Mouse (Mus musculus) frontal cortex, adult (tissue): Measurements from ENCODE around the gene Cwc22.

Experiments
- ATAC-seq: cut with Nextera tagmentation; 2 replicates; pipeline ENCODE4 v1.9.2; 2017; ENCODE audit warnings: mild to moderate bottlenecking, moderate library complexity, mixed read lengths; ENCODE audit not compliant: low TSS enrichment

Gene Cwc22

DNA sequence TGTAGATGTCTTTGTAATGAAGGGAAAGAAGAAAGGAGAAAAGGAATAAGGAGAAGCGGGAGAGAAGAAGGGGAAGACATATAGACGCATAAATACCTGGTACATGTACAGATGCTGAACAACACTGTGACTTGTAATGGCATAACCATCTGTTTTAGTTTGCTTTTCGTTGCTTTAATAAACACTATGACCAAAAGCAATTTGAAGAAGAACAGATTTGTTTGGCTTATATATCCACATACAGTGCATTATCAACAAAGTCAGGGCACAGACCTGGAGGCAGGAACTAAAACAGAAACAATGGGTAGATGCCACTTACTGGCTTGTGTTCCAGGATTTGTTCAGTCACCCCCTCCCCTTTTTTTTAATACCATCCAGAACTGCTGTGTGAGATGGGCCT lies 24.4 kb upstream of the Cwc22 start:
- no peak for ATAC-seq

DNA sequence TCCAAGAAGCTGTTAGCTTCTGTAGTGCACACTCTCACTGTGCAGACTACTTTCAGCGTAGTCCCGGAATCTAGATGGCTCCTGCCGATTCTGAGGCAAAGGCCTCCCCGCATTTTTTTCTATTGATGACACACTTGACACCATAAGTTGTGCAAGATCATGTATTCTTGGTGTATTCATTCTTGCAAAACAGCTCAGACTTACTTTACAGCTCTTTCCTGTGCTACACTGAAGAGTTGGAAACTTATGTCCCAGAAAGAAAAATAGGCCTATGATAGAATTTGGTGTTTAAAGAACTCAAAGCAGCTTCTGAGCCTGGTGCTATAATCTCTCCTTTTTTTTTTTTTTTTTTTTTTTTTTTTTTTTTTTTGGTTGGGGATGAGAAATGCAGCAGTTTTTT lies 23.8 kb upstream of the Cwc22 start:
- ATAC-seq, result no peak

DNA sequence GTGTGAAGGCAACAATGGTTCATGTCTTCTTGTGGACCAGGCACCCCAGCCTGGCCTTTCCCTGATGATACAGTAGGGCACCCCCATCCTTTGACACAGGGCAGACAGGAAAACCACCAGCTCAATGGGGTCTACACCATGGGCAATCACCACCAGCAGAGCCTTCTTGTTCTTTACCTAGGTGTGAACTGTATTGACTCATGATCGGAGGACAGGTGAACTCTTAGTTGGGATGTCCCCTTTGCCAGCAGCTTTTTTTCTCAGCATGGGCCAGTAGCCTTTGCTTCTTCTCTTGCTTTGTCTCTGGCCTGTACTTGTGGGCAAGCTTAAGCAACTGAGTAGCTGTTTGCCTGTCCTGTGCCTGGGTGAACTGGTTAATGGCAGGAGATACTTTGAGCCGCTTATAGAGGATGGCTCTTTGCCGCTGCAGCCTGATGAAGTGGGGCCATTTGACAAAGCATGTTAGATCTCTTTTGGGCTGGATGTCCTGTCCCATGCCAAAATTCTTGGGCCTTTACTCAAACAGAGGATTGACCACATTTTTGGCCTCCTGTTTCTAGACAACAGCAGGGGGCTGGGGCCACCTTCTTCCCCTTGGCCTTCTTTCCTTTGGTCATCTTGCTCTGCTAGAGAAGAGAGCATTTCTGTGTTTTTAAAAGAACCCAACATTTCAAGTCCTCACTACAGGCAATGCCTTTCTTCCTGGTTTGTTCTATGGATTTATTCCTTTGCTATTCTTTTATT lies 16.4 kb upstream of the Cwc22 start:
- ATAC-seq, result no peak

DNA sequence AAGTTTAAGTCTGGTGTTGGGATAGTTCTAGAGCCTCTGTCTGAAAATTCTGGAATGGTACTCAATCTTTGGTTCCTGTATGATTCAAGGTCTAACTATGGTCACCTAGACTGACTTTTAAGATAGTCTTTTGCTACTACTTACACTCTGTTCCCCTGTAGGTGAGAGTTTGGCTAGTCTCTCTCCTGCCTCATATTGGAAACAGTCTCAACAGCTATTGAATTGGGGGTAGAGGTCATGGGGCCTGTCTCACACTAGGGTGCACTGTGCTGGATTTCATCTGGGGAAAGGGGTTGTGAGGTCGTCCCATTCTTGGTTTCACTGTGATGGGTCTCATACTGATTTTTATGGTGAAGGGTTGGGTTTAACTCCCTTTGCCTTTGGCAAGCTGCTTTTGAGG lies 15.1 kb upstream of the Cwc22 start:
- no peak for ATAC-seq

DNA sequence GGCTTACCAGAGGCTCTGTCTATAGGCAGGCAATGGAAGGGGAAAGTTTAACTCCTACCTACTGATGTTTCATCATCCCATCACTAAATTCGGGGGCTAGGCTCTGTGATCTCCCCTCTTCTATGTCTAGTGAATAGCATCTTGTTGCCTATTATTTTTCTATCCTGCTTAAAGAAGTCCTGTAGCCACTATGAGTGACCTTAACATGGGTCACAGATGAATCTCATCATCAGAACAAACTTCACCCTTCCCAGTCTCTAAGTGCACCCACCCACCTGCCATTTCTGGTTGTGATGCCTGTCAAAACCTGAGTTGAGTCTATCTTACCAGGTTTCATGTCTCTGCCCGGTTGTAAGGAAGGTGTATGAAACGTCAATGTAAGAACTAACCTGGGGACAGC lies 14.5 kb upstream of the Cwc22 start:
- ATAC-seq, result no peak

DNA sequence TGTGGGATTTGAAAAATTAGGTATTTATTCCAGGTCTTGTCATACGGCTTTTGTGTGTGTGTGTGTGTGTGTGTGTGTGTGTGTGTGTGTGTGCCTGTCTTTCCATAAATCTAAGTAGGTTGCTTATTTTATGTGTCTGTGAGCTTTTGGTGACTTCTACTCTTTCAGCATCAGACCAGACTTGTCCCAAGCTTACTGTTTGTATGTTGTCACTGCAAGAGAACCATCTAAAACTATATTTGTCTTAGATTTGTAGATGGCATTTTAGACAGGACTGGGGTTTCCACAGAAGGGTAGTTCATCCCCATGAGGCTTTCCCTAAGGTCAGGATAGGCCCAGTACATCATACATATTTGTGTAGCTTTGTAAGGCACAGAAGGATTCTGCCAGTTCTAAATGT lies 13.2 kb upstream of the Cwc22 start:
- ATAC-seq, result no peak

DNA sequence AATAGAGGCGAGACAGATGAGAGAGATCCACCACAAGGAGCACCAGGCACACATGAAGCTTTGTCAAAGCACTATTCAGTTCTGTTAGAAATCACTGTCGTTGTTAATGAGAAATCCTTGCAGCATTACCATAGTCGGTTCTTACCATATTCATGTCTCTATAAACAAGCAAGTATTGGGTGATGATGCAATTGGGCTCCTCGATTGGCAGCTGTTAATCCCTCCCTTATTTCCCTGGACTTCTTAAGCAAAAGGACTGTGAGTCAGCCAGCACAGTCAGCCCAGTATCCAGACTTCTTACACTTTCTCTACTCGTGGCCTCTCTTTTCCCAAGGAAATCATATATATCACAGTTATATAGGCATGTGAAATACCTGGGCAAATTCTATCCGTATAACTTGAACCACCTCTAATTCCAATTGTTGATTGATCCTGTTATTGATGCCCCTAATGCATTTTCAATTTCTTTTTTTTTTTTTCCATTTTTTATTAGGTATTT lies 5.3 kb upstream of the Cwc22 start:
- ATAC-seq, result no peak

DNA sequence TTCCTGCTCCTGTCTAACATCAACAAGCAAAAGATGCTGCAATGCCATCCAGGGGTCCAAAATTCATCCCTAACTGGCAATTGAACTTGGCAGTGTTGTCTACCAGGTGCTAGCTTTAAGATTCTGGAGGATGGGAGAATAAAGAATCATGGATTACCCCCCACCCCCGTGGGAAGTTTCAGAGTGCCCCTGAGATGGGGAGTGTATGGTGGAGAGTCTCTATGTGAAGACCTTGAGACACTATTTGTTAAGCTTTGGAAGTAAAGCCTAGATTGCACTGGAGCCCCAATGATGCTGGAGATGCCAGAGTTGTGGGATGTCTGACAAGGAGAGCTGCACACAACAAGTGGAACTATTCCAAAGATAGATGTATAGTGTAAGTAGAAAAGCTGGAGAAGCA lies 3.9 kb upstream of the Cwc22 start:
- ATAC-seq, result no peak

DNA sequence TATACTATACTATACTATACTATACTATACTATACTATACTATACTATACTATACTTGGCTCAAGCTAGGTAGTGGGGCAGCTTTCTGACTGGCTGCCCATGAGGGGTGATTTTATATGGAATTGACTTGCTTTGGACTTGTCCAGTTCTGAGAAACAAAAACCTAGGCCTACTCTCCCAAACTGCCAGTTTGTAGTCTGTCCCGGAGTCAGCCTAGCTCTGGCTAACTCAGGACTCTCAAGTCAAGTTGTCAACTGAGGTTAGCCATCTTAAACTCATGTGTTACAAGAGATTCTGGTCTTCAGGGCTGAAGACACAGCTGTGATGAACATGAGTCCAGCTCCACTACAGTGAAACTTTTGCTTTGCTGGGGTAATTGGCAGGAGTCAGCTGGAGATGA lies 3.3 kb upstream of the Cwc22 start:
- no peak for ATAC-seq

DNA sequence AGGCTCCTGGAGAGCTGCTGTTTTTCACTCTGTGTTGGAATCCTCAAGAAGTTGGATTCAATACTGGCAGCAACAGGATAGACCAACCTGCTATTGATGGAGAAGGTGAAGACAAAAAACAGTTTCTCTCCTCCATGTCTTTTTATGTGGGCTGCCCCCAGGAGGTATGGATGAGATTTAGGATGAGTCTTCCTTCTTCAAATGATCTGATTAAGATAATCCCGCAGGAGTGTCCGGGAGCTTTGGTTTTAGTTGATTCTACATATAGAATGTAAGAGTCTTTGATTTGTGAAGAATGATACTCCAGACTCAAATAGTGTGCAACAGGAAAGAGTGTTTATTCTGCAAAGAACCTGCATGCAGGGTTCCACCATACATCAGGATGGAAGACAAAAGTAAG lies 2.7 kb upstream of the Cwc22 start:
- ATAC-seq, result no peak

DNA sequence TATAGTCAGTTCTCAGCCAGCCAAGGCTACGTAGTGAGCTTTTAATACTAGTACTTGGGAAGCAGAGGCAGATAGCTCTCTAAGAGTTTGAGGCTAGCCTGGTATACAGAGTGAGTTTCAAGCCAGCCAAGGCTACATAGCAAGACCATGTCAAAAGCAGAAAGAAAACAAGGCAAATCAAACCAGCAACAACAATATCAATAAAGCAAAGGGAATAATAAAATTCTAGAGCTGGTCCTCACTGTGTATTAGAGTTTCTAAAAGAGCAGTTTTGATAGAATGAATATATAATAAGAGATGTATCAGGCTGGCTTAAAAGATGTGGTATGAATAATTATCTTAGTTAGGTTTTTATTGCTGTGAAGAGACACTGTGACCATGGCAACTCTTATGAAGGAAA lies 2.0 kb upstream of the Cwc22 start:
- no peak for ATAC-seq

DNA sequence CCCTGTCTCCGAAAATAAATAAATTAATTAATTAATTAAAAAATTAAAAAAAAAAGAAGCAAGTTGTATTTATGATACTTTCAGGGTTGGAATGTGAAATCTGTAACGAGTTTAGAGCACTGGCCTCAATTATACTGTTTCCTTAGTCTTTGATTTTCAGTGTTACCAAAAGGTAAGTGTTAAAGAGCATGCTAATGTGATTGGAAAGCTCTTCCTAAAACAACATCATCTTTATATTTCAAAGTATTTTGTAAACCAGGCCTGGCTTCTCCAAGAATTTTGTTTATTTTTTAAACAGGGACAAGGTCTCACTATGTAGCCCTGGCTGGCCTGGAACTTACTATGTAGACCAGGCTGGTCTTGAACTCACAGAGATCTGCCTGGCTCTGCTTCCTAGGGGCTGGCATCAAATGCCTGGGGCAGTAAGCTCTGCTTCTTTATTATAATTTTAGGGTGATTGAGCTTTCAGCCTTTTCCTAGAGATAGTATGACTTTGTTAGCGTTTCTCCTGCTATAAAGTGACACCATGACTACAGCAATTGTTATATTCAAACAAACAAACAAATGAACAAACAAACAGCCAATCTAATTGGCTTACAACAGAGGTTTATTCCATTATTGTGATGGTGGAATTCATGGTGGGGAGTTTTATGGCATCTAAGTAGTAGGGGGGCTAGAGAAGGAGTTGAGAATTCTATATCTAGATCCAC lies 1.1 kb upstream of the Cwc22 start:
- ATAC-seq, result no peak

DNA sequence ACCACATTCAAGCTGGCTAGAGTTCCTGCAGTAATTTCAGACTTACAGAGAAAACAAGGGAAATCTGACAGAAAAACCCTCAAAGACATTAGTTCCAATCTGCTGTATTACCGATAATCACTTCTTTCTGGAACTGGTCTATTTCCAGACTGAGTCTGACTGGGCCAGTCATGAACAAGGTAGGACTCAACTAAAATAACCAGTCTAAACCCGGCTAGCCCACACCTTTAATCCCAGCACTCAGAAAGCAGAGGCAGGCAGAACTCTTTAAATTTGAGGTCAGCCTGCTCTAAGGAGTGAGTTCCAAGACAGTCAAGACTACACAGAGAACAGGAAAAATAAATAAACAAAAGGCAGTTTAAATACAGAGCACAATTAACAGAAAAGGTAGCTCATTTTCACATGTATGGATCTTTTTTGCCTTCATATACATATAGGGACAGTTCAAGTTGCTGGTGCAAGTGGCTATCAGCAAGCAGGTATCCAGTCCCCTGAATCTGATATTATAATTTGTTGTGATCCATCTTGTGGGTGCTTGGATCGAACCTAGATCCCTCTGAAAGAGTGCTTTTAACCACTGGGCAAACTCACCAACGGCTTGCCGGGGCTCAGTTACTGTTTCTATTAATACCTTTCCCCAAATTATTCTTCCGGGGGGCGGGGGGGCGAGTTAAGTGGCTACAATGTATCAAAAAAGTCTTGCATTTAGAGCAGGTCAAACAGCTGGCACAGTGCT lies 1.1 kb downstream of the Cwc22 start:
- ATAC-seq, result no peak

DNA sequence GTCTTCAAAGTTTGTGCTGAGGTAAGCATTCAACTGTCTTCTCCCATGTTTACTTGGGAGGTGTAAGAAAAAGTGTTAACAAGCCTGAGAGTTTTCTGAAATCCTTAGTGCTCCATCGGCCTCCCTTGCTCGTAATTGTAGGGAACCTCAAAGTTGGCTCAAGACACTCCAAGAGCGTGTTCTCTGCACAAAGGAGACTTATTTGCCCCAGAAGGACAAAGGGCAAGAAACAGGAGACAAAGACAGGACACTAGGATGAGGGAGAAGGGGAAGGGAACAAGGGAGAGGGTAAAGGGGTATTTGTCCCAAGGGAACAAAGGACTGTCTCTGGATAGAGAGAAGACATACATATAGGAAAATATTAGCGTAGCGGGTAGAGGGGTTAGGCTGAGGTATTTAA lies 1.9 kb downstream of the Cwc22 start:
- no peak for ATAC-seq

DNA sequence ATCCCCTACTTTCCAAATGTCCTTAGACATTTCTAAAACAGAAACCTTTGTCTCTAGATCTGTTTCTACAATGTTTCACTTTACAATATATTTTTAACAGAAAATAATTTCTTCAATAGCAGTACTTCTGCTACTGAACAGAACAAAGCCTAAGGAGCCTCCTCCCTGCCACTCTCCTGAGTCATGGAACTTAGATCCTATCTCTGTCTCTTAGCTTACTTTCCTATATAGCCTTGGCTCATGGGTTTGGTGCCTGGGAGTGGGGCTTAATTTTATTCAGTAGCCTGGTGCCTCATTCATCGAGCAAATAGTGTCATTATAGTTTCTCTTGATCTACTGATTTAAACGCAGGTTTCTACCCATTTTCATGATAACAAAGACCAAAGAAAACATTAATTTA lies 4.2 kb downstream of the Cwc22 start:
- no peak for ATAC-seq

DNA sequence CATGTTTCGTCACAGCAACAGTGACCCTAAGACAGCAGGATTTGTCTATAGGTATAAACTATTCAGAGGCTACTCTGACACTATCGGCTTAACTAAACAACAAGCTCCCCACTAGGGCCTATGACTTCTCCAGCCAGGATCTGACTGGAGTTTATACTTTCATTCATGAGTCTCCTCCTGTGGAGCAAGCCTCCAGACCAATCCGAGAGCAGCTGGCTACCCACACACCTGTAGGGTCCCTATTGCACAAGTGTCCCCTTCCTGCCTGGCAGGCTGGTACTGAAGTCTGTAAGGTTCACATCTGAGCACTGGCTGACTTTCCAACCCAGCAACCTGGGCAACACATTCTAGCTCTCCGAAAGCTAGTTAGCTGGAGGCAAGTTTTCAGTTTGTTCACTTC lies 7.9 kb downstream of the Cwc22 start:
- no peak for ATAC-seq

DNA sequence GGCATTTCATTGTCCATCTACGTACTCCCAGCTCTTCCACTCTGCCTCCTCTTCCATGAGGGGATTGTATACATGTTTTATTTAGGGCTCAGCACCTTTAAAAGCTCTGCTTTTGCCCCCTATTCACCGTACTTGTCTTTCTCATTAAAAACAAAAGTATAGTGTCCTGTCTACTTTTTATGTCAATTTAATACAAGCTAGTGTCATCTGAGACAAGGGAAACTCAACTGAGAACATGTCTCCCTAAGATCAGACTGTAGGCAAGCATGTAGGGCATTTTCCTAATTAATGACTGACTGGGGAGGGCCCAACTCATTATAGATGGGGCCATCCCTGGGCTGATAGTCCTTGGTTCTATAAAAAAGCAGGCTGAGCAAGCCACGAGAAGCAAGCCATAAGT lies 8.4 kb downstream of the Cwc22 start:
- ATAC-seq, result no peak

DNA sequence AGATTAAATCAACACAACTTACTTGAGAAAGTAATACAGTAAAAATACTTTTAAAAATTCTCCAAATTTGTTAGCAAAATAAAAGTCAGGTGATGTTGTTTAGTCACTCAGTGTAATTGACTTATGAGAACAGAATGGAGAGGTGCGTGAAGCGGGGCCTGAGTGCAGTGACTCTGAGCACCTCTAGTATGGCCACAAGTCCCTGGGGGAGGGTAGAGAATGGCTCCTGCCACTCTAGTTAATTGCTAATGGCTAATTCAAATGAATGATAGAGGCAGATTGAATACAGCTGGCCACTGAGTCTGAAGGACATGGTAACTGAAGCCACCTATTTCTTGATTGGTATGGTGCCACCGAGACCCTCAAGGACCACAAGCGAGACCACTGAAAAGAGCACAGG lies 12.0 kb downstream of the Cwc22 start:
- ATAC-seq, result no peak

DNA sequence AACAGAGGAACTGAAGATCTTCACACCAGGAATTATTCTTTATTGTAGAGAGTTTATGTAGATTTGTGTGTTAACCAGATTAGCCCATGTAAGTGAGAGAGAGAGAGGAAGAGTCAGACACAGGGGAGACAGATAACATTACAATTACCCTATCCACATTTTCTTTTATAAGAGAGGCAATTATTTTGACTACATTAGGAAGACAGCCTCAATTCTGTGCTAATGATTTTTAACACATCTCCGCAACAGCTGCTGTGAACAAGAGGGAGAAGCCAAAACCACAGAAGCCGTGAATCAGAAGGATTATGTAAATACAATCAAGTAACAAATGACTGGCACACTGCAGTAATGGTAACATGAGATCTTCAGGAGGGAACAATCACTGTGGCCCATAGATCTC lies 12.5 kb downstream of the Cwc22 start:
- no peak; the same call in 1 of the 2 replicates for ATAC-seq

DNA sequence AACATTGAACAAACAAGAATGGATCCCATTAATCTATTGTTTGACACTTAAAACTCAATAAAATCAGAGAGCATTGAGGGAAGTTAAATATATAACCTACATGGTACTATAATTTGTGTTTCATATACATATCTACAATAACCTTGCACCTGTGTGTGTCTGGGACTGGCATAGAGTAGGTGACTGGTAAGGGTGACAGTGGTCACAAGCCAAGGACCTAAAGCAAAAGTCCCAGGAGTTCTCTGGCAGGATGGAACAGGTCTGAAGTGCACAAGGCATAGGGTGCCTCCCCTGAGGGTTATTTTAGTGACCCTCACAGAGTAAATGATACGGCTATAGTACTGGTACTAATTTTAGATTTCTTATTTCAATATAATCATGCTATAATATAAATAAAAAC lies 14.2 kb downstream of the Cwc22 start:
- no peak for ATAC-seq

DNA sequence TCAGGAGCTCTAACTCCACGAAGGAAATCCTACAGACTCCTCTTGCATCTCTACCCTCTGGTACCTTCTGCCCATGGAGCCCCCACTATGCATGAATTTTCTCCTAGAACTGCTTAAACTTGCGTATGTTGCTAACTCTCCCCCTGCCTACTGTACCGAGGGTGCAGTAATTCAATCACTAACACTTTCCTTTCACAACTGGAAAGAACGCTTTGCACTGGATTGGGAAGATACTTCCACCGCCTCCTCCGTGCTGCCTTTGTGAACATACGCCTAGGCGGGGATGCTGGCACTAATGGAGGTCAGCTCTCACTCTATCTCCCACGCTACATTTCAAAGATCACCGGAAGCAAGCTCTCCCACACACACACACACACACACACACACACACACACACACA lies 17.8 kb downstream of the Cwc22 start:
- ATAC-seq, result peak; percentile 88

DNA sequence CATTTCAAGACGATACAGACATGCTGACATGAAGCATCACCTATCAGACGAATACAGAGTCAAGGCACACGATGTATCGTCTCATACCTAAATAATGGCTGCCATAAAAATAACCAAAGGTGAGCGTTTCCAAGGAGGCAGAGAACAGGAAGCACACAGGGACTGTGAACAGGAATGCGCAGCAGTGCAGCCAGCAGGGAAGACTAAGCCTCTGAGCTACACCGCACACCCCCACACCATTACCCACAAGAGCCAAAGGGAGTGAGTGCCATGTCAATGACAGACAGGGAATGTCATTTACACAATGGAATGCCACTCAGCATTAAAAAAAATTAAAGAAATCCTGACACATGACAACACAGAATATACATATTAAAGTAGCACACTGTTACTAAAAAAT lies 19.7 kb downstream of the Cwc22 start:
- no peak for ATAC-seq

DNA sequence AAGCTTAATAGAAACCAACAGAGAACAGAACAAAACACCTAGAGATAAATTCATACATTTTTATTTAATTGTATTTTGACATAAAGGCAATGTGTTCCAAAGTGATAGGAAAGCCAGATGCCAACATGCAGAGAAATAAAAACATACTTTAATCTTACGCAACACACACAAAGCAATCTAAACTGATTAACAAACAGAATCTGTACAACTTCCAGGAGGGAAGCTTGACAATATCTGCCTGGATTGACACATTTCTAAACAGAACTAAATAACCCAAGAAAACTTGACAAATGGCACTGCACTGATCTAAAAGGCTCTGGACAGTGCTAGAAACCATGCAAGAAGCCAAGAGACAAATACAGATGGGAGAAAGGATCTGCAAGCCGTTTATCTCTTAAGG lies 20.2 kb downstream of the Cwc22 start:
- no peak for ATAC-seq
